Mouse (Mus musculus) stomach, embryonic 14.5 days (tissue): Measurements from ENCODE around the gene Mrc2. TPM values are rescaled to one million over a fixed set of nuclear protein-coding genes. Genes with fewer than 3 reads are reported as not detected.

ENCODE experiments used
- ATAC-seq: fragments of 200-750 bp; cut with Nextera tagmentation; 2 replicates; pipeline ENCODE4 v1.8.0; 2017; ENCODE audit warnings: low read depth, moderate TSS enrichment; ENCODE audit not compliant: insufficient number of reproducible peaks, insufficient read depth, low FRiP score
- H3K27ac ChIP-seq: fragments of 300-500 bp; sonication (generic); 2 replicates; pipeline ENCODE4 v1.5.1; 2014; ENCODE audit warnings: mild to moderate bottlenecking, low read length, moderate library complexity, mixed read lengths
- H3K27me3 ChIP-seq: fragments of 300-500 bp; sonication (generic); 2 replicates; pipeline ENCODE4 v1.6.1; 2014; ENCODE audit warnings: low read length, control low read depth, mixed read lengths; ENCODE audit not compliant: control insufficient read depth, insufficient read depth
- H3K36me3 ChIP-seq: fragments of 300-500 bp; sonication (generic); 2 replicates; pipeline ENCODE4 v1.6.1; 2014; ENCODE audit warnings: mild to moderate bottlenecking, control low read depth, low read length, moderate library complexity, mixed read lengths; ENCODE audit not compliant: control insufficient read depth, insufficient read depth
- H3K4me1 ChIP-seq: fragments of 300-500 bp; sonication (generic); 2 replicates; pipeline ENCODE4 v1.6.1; 2014; ENCODE audit warnings: low read length, control low read depth, mixed read lengths; ENCODE audit not compliant: control insufficient read depth, insufficient read depth
- H3K4me2 ChIP-seq: fragments of 300-500 bp; sonication (generic); replicated peaks from 2 replicates; pipeline ENCODE4 v1.6.1; 2014; ENCODE audit warnings: low read depth, low read length, control low read depth
- H3K4me3 ChIP-seq: fragments of 300-500 bp; sonication (generic); 2 replicates; pipeline ENCODE4 v1.5.1; 2014; ENCODE audit warnings: low read depth, low read length, control low read depth
- H3K9ac ChIP-seq: fragments of 300-500 bp; sonication (generic); replicated peaks from 2 replicates; pipeline ENCODE4 v1.6.1; 2014; ENCODE audit warnings: low read depth, mild to moderate bottlenecking, control low read depth, low read length, moderate library complexity, mixed read lengths
- H3K9me3 ChIP-seq: fragments of 300-500 bp; sonication (generic); 2 replicates; pipeline ENCODE4 v1.6.1; 2016; ENCODE audit warnings: low read depth, low read length, control low read depth; ENCODE audit not compliant: control insufficient read depth
- WGBS: fragments of 180-500 bp; shearing (Covaris S2); extraction: QIAGEN DNeasy Blood & Tissue Kit; methylation state at CpG from one replicate; pipeline ENCODE4 v1.1.7; 2014; 5-methylcytosine and 5-hydroxymethylcytosine counted together
- polyA plus RNA-seq: library from polyadenylated mRNA; unstranded; fragments of >200 nt; fragmentation: Nextera tagmentation; extraction: Ambion mirVana; gene quantifications from 2 replicates; pipeline ENCODE4 v1.2.1, GENCODE M21; 2014

Gene Mrc2
- polyA plus RNA-seq, 1 experiment from 2014 or later = 10.4 TPM

GRCm38 (mm10) chr11:105313633-105314014 is 21.2 kb downstream of the Mrc2 start:
- H3K4me1 ChIP-seq = peaks cover 17% of the 10 kb centered on the region
- no peak overlapping the region for H3K9ac ChIP-seq
- H3K27me3 ChIP-seq = no peaks in the 10 kb centered on the region
- H3K9me3 ChIP-seq = no peaks in the 10 kb centered on the region
- no peak overlapping the region for H3K4me2 ChIP-seq
- no peaks in the 10 kb centered on the region for H3K36me3 ChIP-seq
- H3K27ac ChIP-seq = no peak overlapping the region; the same call in 1 of the 2 replicates
- H3K4me3 ChIP-seq = no peak overlapping the region
- 52% methylated on average over 8 of the region's 8 CpGs for WGBS
- ATAC-seq = no peak

- no peaks in the 10 kb centered on the region for H3K9me3 ChIP-seq
- H3K27ac ChIP-seq = no peak overlapping the region
- no peaks in the 10 kb centered on the region for H3K27me3 ChIP-seq
- H3K36me3 ChIP-seq = no peaks in the 10 kb centered on the region
- no peak overlapping the region for H3K4me3 ChIP-seq
- H3K4me1 ChIP-seq = peaks cover 17% of the 10 kb centered on the region
- WGBS = 73% methylated on average over 8 of the region's 8 CpGs
- no peak overlapping the region for H3K9ac ChIP-seq
- ATAC-seq = no peak
- H3K4me2 ChIP-seq = no peak overlapping the region
Measured at GRCm38 (mm10) chr11:105315296-105315695, 22.9 kb downstream of the Mrc2 start.

- WGBS = 96% methylated on average over 4 of the region's 4 CpGs
- no peak for ATAC-seq
- Histone ChIP-seq H3K9me3 (no peaks in the 10 kb centered on the region), H3K27ac (no peak overlapping the region), H3K4me1 (peaks cover 17% of the 10 kb centered on the region), H3K27me3 (no peaks in the 10 kb centered on the region), H3K4me3 (no peak overlapping the region), H3K9ac (no peak overlapping the region), H3K36me3 (no peaks in the 10 kb centered on the region), H3K4me2 (no peak overlapping the region)
Measured at GRCm38 (mm10) chr11:105316121-105316520, 23.7 kb downstream of the Mrc2 start.

- H3K9ac ChIP-seq = no peak overlapping the region
- WGBS = 91% methylated on average over 6 of the region's 6 CpGs
- no peak overlapping the region for H3K4me2 ChIP-seq
- H3K27me3 ChIP-seq = no peaks in the 10 kb centered on the region
- H3K27ac ChIP-seq = no peak overlapping the region
- no peaks in the 10 kb centered on the region for H3K9me3 ChIP-seq
- peaks cover 9% of the 10 kb centered on the region for H3K4me1 ChIP-seq
- no peaks in the 10 kb centered on the region for H3K36me3 ChIP-seq
- no peak overlapping the region for H3K4me3 ChIP-seq
- no peak for ATAC-seq
Measured at GRCm38 (mm10) chr11:105317769-105318168, 25.3 kb downstream of the Mrc2 start.

GRCm38 (mm10) chr11:105321090-105321489 is 28.6 kb downstream of the Mrc2 start:
- Histone ChIP-seq H3K4me2 (no peak overlapping the region), H3K27ac (no peak overlapping the region), H3K9me3 (no peaks in the 10 kb centered on the region), H3K9ac (no peak overlapping the region), H3K4me3 (no peak overlapping the region), H3K27me3 (no peaks in the 10 kb centered on the region), H3K36me3 (peaks cover 4% of the 10 kb centered on the region; the same call in 1 of the 2 replicates), H3K4me1 (no peaks in the 10 kb centered on the region)
- ATAC-seq = no peak
- WGBS = 75% methylated on average over 2 of the region's 2 CpGs

- no peak overlapping the region for H3K4me3 ChIP-seq
- 83% methylated on average over 5 of the region's 5 CpGs for WGBS
- H3K27me3 ChIP-seq = no peaks in the 10 kb centered on the region
- H3K9me3 ChIP-seq = no peaks in the 10 kb centered on the region
- H3K4me2 ChIP-seq = no peak overlapping the region
- no peak for ATAC-seq
- H3K27ac ChIP-seq = no peak overlapping the region
- peaks cover 8% of the 10 kb centered on the region; the same call in 1 of the 2 replicates for H3K36me3 ChIP-seq
- no peaks in the 10 kb centered on the region for H3K4me1 ChIP-seq
- H3K9ac ChIP-seq = no peak overlapping the region
Measured at GRCm38 (mm10) chr11:105323530-105323929, 31.1 kb downstream of the Mrc2 start.

- Histone ChIP-seq H3K4me1 (no peaks in the 10 kb centered on the region), H3K9ac (no peak overlapping the region), H3K36me3 (peaks cover 11% of the 10 kb centered on the region), H3K27ac (no peak overlapping the region), H3K27me3 (no peaks in the 10 kb centered on the region), H3K4me3 (no peak overlapping the region), H3K4me2 (no peak overlapping the region), H3K9me3 (no peaks in the 10 kb centered on the region)
- ATAC-seq = no peak
- 92% methylated on average over 3 of the region's 3 CpGs for WGBS
Measured at GRCm38 (mm10) chr11:105327101-105327500, 34.7 kb downstream of the Mrc2 start.

- Histone ChIP-seq H3K27ac (no peak overlapping the region), H3K9ac (no peak overlapping the region), H3K27me3 (no peaks in the 10 kb centered on the region), H3K9me3 (no peaks in the 10 kb centered on the region), H3K4me2 (no peak overlapping the region), H3K4me3 (no peak overlapping the region), H3K4me1 (0 out of 2 replicates have a peak, but pooled peaks cover 3% of the 10 kb centered on the region), H3K36me3 (peaks cover 11% of the 10 kb centered on the region)
- no peak for ATAC-seq
- WGBS = 59% methylated on average over 9 of the region's 9 CpGs
Measured at GRCm38 (mm10) chr11:105329962-105330361, 37.5 kb downstream of the Mrc2 start.

GRCm38 (mm10) chr11:105331129-105331528 is 38.7 kb downstream of the Mrc2 start:
- H3K4me1 ChIP-seq = 0 out of 2 replicates have a peak, but pooled peaks cover 3% of the 10 kb centered on the region
- H3K4me3 ChIP-seq = no peak overlapping the region
- no peaks in the 10 kb centered on the region for H3K27me3 ChIP-seq
- no peak overlapping the region for H3K4me2 ChIP-seq
- no peaks in the 10 kb centered on the region for H3K9me3 ChIP-seq
- ATAC-seq = no peak
- no peak overlapping the region for H3K27ac ChIP-seq
- peaks cover 7% of the 10 kb centered on the region; the same call in 1 of the 2 replicates for H3K36me3 ChIP-seq
- 91% methylated on average over 3 of the region's 3 CpGs for WGBS
- H3K9ac ChIP-seq = no peak overlapping the region
